In genomic region chr10:25633058-25633614, GRCm38 (mm10) we compare ENCODE assay signal across 15 mouse cellular contexts.
DNase-seq lines count a peak whose midpoint lies in the region; ATAC-seq and TF ChIP-seq lines count a peak whose summit lies in the region.
"Had no signal": no experiment of that assay in that cellular context is flagged by ENCODE, and none has a peak within 500 bp of the region (broad histone marks: within the 10 kb centered on the region; RNA-seq: fewer than 3 reads in every experiment).

No protein-coding gene starts in this region.

- 44% methylated on average over 4 of the region's 4 CpGs for WGBS in forebrain, embryonic 13.5 days
- 88% methylated on average over 4 of the region's 4 CpGs for WGBS in forebrain, embryonic 11.5 days
- 45% methylated on average over 4 of the region's 4 CpGs for WGBS in midbrain, embryonic 16.5 days

- H3K4me2 ChIP-seq in forebrain, embryonic 13.5 days: no peak overlapping the region
- H3K4me2 ChIP-seq in forebrain, embryonic 11.5 days (ENCODE audit: low read depth, low read length, severe bottlenecking): no peak overlapping the region
- H3K4me2 ChIP-seq in midbrain, embryonic 16.5 days (ENCODE audit: low read length): no peak overlapping the region
- H3K4me2 ChIP-seq: hindbrain, embryonic 12.5 days; liver, embryonic 11.5 days; lung, embryonic 15.5 days had no signal

- H3K4me1 ChIP-seq in forebrain, embryonic 13.5 days: 0 out of 2 replicates have a peak, but pooled peaks cover 9% of the 10 kb centered on the region
- H3K4me1 ChIP-seq in forebrain, embryonic 11.5 days (replicated peaks; ENCODE audit: control insufficient read depth, insufficient read depth, low read length): no peaks in the 10 kb centered on the region
- no peaks in the 10 kb centered on the region for H3K4me1 ChIP-seq in midbrain, embryonic 16.5 days (ENCODE audit: control insufficient read depth, insufficient read depth, low read length)
- H3K4me1 ChIP-seq: hindbrain, embryonic 12.5 days; lung, embryonic 15.5 days had no signal

- DNase-seq in forebrain, embryonic 11.5 days (ENCODE audit: low spot score): no peak
- DNase-seq in layer of hippocampus, adult 18-20 months (ENCODE audit: low spot score in 2 of 2): peak; percentile 42 to 70
- DNase-seq in layer of hippocampus, postnatal 36 days: no peak
- peak; percentile 91 for DNase-seq in brain, embryonic 14.5 days (ENCODE audit: low read depth)
- no peak for DNase-seq in adrenal gland, postnatal 14 days
- DNase-seq in cerebellum, adult 8-10 months: no peak
- DNase-seq: cerebellum, adult 9-10 months; kidney, adult 9 months had no signal

- H3K4me3 ChIP-seq in forebrain, embryonic 13.5 days: no peak overlapping the region
- H3K4me3 ChIP-seq in forebrain, embryonic 11.5 days (ENCODE audit: low read depth, low read length): no peak overlapping the region
- no peak overlapping the region for H3K4me3 ChIP-seq in midbrain, embryonic 16.5 days (ENCODE audit: low read depth, low read length)
- H3K4me3 ChIP-seq: hindbrain, embryonic 12.5 days; lung, embryonic 15.5 days; myocyte had no signal

- TF ChIP-seq POLR2A in brain, embryonic 14.5 days (IDR thresholded peaks at IDR 0.05; ENCODE audit: borderline replicate concordance, extremely low read depth, insufficient read depth, insufficient read length, poor library complexity, severe bottlenecking): no peak

- H3K9ac ChIP-seq in forebrain, embryonic 13.5 days: no peak overlapping the region
- H3K9ac ChIP-seq in forebrain, embryonic 11.5 days (ENCODE audit: low read length): no peak overlapping the region
- no peak overlapping the region for H3K9ac ChIP-seq in midbrain, embryonic 16.5 days (ENCODE audit: low read depth, low read length)
- H3K9ac ChIP-seq: hindbrain, embryonic 12.5 days; lung, embryonic 15.5 days had no signal

- H3K36me3 ChIP-seq in forebrain, embryonic 13.5 days (ENCODE audit: poor library complexity, severe bottlenecking): no peaks in the 10 kb centered on the region
- H3K36me3 ChIP-seq in forebrain, embryonic 11.5 days (ENCODE audit: control insufficient read depth, insufficient read depth, low read length): no peaks in the 10 kb centered on the region
- no peaks in the 10 kb centered on the region for H3K36me3 ChIP-seq in midbrain, embryonic 16.5 days (ENCODE audit: control insufficient read depth, insufficient read depth, low read length)
- H3K36me3 ChIP-seq: hindbrain, embryonic 12.5 days; lung, embryonic 15.5 days had no signal

- no peak for TF ChIP-seq CTCF in brain, embryonic 14.5 days (IDR thresholded peaks at IDR 0.05; ENCODE audit: borderline replicate concordance, extremely low read depth, insufficient read depth, insufficient read length)

- H3K27ac ChIP-seq in forebrain, embryonic 13.5 days: no peak overlapping the region
- no peak overlapping the region for H3K27ac ChIP-seq in forebrain, embryonic 11.5 days (ENCODE audit: low read depth, low read length)
- no peak overlapping the region for H3K27ac ChIP-seq in midbrain, embryonic 16.5 days (ENCODE audit: low read length)
- H3K27ac ChIP-seq: hindbrain, embryonic 12.5 days; lung, embryonic 15.5 days had no signal

- H3K27me3 ChIP-seq in forebrain, embryonic 13.5 days: no peaks in the 10 kb centered on the region
- H3K27me3 ChIP-seq in forebrain, embryonic 11.5 days (ENCODE audit: control insufficient read depth, insufficient read depth, low read length): no peaks in the 10 kb centered on the region
- H3K27me3 ChIP-seq in midbrain, embryonic 16.5 days (ENCODE audit: control insufficient read depth, insufficient read depth, low read depth, low read length): no peaks in the 10 kb centered on the region
- H3K27me3 ChIP-seq: hindbrain, embryonic 12.5 days; lung, embryonic 15.5 days; Patski had no signal

- ATAC-seq in forebrain, embryonic 13.5 days: peak; percentile 87
- no peak for ATAC-seq in forebrain, embryonic 11.5 days (replicated peaks; ENCODE audit: low FRiP score)
- ATAC-seq in midbrain, embryonic 16.5 days: 0 out of 2 replicates have a peak, but pooled peaks have one; percentile 58
- ATAC-seq: Patski had no signal

- H3K9me3 ChIP-seq in forebrain, embryonic 13.5 days (replicated peaks): no peaks in the 10 kb centered on the region
- no peaks in the 10 kb centered on the region for H3K9me3 ChIP-seq in forebrain, embryonic 11.5 days (ENCODE audit: control insufficient read depth, low read length)
- no peaks in the 10 kb centered on the region for H3K9me3 ChIP-seq in midbrain, embryonic 16.5 days (replicated peaks; ENCODE audit: control insufficient read depth, low read length, poor library complexity, severe bottlenecking)
- H3K9me3 ChIP-seq: hindbrain, embryonic 12.5 days; lung, embryonic 15.5 days had no signal

Comparison
In these comparisons a context has a peak if more than half of its experiments do, and no peak if none do; other contexts are left out.
1. DNase-seq: peak in layer of hippocampus, adult 18-20 months (2 of 2) and brain, embryonic 14.5 days (single experiment); none in forebrain, embryonic 11.5 days (single experiment), layer of hippocampus, postnatal 36 days (0 of 2), adrenal gland, postnatal 14 days (single experiment) and cerebellum, adult 8-10 months (single experiment).